ENCODE assay signal across 9 mouse cellular contexts in genomic region chr7:129307042-129307825, GRCm38 (mm10). TPM values are rescaled to one million over a fixed set of nuclear protein-coding genes. Genes with fewer than 3 reads are reported as not detected.
DNase-seq lines count a peak whose midpoint lies in the region; ATAC-seq and TF ChIP-seq lines count a peak whose summit lies in the region.
"Had no signal": no experiment of that assay in that cellular context is flagged by ENCODE, and none has a peak within 500 bp of the region (broad histone marks: within the 10 kb centered on the region; RNA-seq: fewer than 3 reads in every experiment).

No protein-coding gene starts in this region.

- no peak for TF ChIP-seq POLR2A in CH12.LX (IDR thresholded peaks at IDR 0.05; ENCODE audit: low read depth, low read length)

- 27% methylated on average over 13 of the region's 13 CpGs for WGBS in hindbrain, embryonic 12.5 days
- WGBS in midbrain, embryonic 14.5 days = 20% methylated on average over 13 of the region's 13 CpGs

- H3K9me3 ChIP-seq in CH12.LX (replicated peaks; ENCODE audit: low read length) = no peaks in the 10 kb centered on the region
- H3K9me3 ChIP-seq in hindbrain, embryonic 12.5 days (replicated peaks) = no peaks in the 10 kb centered on the region
- H3K9me3 ChIP-seq in midbrain, embryonic 14.5 days (ENCODE audit: control insufficient read depth, low read length) = no peaks in the 10 kb centered on the region

- dilution Hi-C loops in CH12.LX (cut with MboI; ENCODE audit: extremely low pct_ligation_motif_present, extremely low pct_unique_long_range_greater_than_20kb, low sequenced_read_pairs) = no loop called here

- peak; percentile 34; the same call in 1 of the 2 replicates for ATAC-seq in frontal cortex, adult (ENCODE audit: low TSS enrichment)
- peak; percentile 40; the same call in 1 of the 2 replicates for ATAC-seq in hindbrain, embryonic 12.5 days (ENCODE audit: low FRiP score)
- ATAC-seq in midbrain, embryonic 14.5 days (ENCODE audit: low FRiP score, low TSS enrichment) = no peak
- ATAC-seq in inflammation-experienced regulatory T-cells, adult 6 months = no peak

- no peak for TF ChIP-seq EP300 in CH12.LX (IDR thresholded peaks at IDR 0.05; ENCODE audit: low read length)

- no peaks in the 10 kb centered on the region for H3K36me3 ChIP-seq in CH12.LX (replicated peaks in 1 of 2; ENCODE audit: control insufficient read depth in 1 of 2, insufficient read depth in 1 of 2, low read length in 1 of 2)
- H3K36me3 ChIP-seq in hindbrain, embryonic 12.5 days = no peaks in the 10 kb centered on the region
- H3K36me3 ChIP-seq in midbrain, embryonic 14.5 days (ENCODE audit: control insufficient read depth, insufficient read depth, low read length) = no peaks in the 10 kb centered on the region

- DNase-seq in frontal cortex, postnatal 14 days (ENCODE audit: low spot score in 2 of 2) = no peak
- peak; percentile 36 for DNase-seq in CH12.LX (ENCODE audit: extremely low read depth)
- peak; percentile 80 for DNase-seq in embryo, embryonic 10 days (ENCODE audit: low spot score)
- DNase-seq in midbrain, embryonic 14.5 days = peak; percentile 62
- no peak for DNase-seq in right cerebral cortex, postnatal 36 days (ENCODE audit: low spot score in 2 of 2)

- H3K27ac ChIP-seq in CH12.LX (ENCODE audit: insufficient read depth, low read depth) = no peak overlapping the region
- H3K27ac ChIP-seq in hindbrain, embryonic 12.5 days = no peak overlapping the region
- H3K27ac ChIP-seq in midbrain, embryonic 14.5 days (replicated peaks; ENCODE audit: low read depth, low read length) = no peak overlapping the region

- in situ Hi-C loops in CH12.LX (cut with MboI; ENCODE audit: low pct_ligation_motif_present, low pct_unique_long_range_greater_than_20kb, low sequenced_read_pairs) = loop anchor here (25.0 kb wide), 1 partner anchor 445 kb away; no protein-coding TSS in a partner anchor

- no peaks in the 10 kb centered on the region for H3K79me2 ChIP-seq in CH12.LX (replicated peaks; ENCODE audit: control insufficient read depth, extremely low read depth, insufficient read depth, poor library complexity, severe bottlenecking)

- no peak overlapping the region for H3K4me2 ChIP-seq in CH12.LX (ENCODE audit: insufficient read depth, low read depth, poor library complexity, severe bottlenecking)
- H3K4me2 ChIP-seq in hindbrain, embryonic 12.5 days (replicated peaks) = no peak overlapping the region
- no peak overlapping the region for H3K4me2 ChIP-seq in midbrain, embryonic 14.5 days (ENCODE audit: low read length)

- peak; percentile 57 for TF ChIP-seq RAD21 in CH12.LX (IDR thresholded peaks at IDR 0.05; ENCODE audit: low read depth, low read length)

- no peaks in the 10 kb centered on the region for H3K4me1 ChIP-seq in CH12.LX (ENCODE audit: control insufficient read depth in 1 of 2, insufficient read depth in 2 of 2)
- 0 out of 2 replicates have a peak, but pooled peaks cover 9% of the 10 kb centered on the region for H3K4me1 ChIP-seq in hindbrain, embryonic 12.5 days
- peaks cover 4% of the 10 kb centered on the region; the same call in 1 of the 2 replicates for H3K4me1 ChIP-seq in midbrain, embryonic 14.5 days (ENCODE audit: control insufficient read depth, insufficient read depth, low read length)

- no peak overlapping the region for H3K4me3 ChIP-seq in CH12.LX (replicated peaks in 1 of 3; ENCODE audit: low read depth in 2 of 3, low read length in 2 of 3, poor library complexity in 1 of 3)
- H3K4me3 ChIP-seq in hindbrain, embryonic 12.5 days = no peak overlapping the region
- H3K4me3 ChIP-seq in midbrain, embryonic 14.5 days (replicated peaks; ENCODE audit: low read depth, low read length) = no peak overlapping the region

- peaks cover 88% of the 10 kb centered on the region for H3K27me3 ChIP-seq in CH12.LX (replicated peaks)
- no peaks in the 10 kb centered on the region for H3K27me3 ChIP-seq in hindbrain, embryonic 12.5 days
- no peaks in the 10 kb centered on the region for H3K27me3 ChIP-seq in midbrain, embryonic 14.5 days (ENCODE audit: control insufficient read depth, insufficient read depth, low read length)

- peak; percentile 9 to 69; a peak in 3 of 4 replicates for TF ChIP-seq CTCF in CH12.LX (conservative IDR thresholded peaks at IDR 0.05 in 1 of 2, IDR thresholded peaks at IDR 0.05 in 1 of 2; ENCODE audit: low read depth in 2 of 2, low read length in 2 of 2)

- H3K9ac ChIP-seq in CH12.LX (ENCODE audit: insufficient read depth, low read depth) = no peak overlapping the region
- no peak overlapping the region for H3K9ac ChIP-seq in hindbrain, embryonic 12.5 days
- no peak overlapping the region for H3K9ac ChIP-seq in midbrain, embryonic 14.5 days (replicated peaks; ENCODE audit: low read length)

TF ChIP-seq in CH12.LX, 34 proteins besides CTCF, POLR2A, EP300 and RAD21:
- no peak for TF ChIP-seq GABPA (IDR thresholded peaks at IDR 0.05; ENCODE audit: insufficient replicate concordance, low read depth, low read length)
- TF ChIP-seq TCF12 (IDR thresholded peaks at IDR 0.05; ENCODE audit: low read depth, low read length) = no peak
- TF ChIP-seq IRF4 (IDR thresholded peaks at IDR 0.05; ENCODE audit: low read depth, low read length) = no peak
- no peak for TF ChIP-seq NRF1 (IDR thresholded peaks at IDR 0.05; ENCODE audit: low read depth, low read length)
- TF ChIP-seq SMC3 (IDR thresholded peaks at IDR 0.05; ENCODE audit: low read depth, low read length) = peak; percentile 37
- 0 out of 2 replicates have a peak, but pooled peaks have one; percentile 25 for TF ChIP-seq MAZ (IDR thresholded peaks at IDR 0.05; ENCODE audit: low read depth, low read length)
- no peak for TF ChIP-seq CHD1 (IDR thresholded peaks at IDR 0.05; ENCODE audit: low read depth, low read length)
- TF ChIP-seq MAFK (IDR thresholded peaks at IDR 0.05; ENCODE audit: insufficient replicate concordance, low read length) = no peak
- TF ChIP-seq ZKSCAN1 (IDR thresholded peaks at IDR 0.05; ENCODE audit: borderline replicate concordance, low read depth, low read length) = no peak
- no peak for TF ChIP-seq USF2 (conservative IDR thresholded peaks at IDR 0.05; ENCODE audit: low read depth, low read length)
- TF ChIP-seq E2F4 (IDR thresholded peaks at IDR 0.05; ENCODE audit: insufficient replicate concordance, low read depth, low read length) = no peak
- TF ChIP-seq KAT2A (IDR thresholded peaks at IDR 0.05; ENCODE audit: insufficient replicate concordance, low read length) = no peak
- no peak for TF ChIP-seq JUND (conservative IDR thresholded peaks at IDR 0.05; ENCODE audit: low read depth, low read length)
- TF ChIP-seq TBP (conservative IDR thresholded peaks at IDR 0.05; ENCODE audit: low read depth, low read length) = no peak
- no peak for TF ChIP-seq PAX5 (IDR thresholded peaks at IDR 0.05; ENCODE audit: low read length)

RNA-seq across cellular contexts. Expression of gene Plpp4, which starts 50.4 kb away (rescaled TPM):
- not detected in 2 replicates for total RNA-seq in CH12.LX (2012; rRNA removed)
- total RNA-seq in CH12.LX (2014; rRNA removed) = not detected in 2 replicates
- not detected in 2 replicates for polyA plus RNA-seq in CH12.LX (2012; ENCODE audit: insufficient read length, low read depth)
- polyA plus RNA-seq in hindbrain, embryonic 12.5 days (2016; fragmentation: Nextera tagmentation; extraction: Ambion mirVana) = 2.1 and 2.8 TPM in 2 replicates
- 9.5 and 12.4 TPM in 2 replicates for polyA plus RNA-seq in midbrain, embryonic 14.5 days (2014; fragmentation: Nextera tagmentation; extraction: Ambion mirVana)
- polyA plus RNA-seq in inflammation-experienced regulatory T-cells, adult 6 months (2017; shearing (Covaris generic)) = not detected
- polyA plus RNA-seq: gonadal fat pad, adult 2 months had no signal

Comparison
In these comparisons a context has a peak if more than half of its experiments do, and no peak if none do; other contexts are left out.
1. ATAC-seq: peak in frontal cortex, adult (single experiment) and hindbrain, embryonic 12.5 days (single experiment); none in midbrain, embryonic 14.5 days (single experiment) and inflammation-experienced regulatory T-cells, adult 6 months (single experiment).
2. DNase-seq: peak in CH12.LX (single experiment), embryo, embryonic 10 days (single experiment) and midbrain, embryonic 14.5 days (single experiment); none in frontal cortex, postnatal 14 days (0 of 2) and right cerebral cortex, postnatal 36 days (0 of 2).